Mouse (Mus musculus) kidney, embryonic 15.5 days (tissue): ENCODE data around the gene Yjefn3. TPM values are rescaled to one million over a fixed set of nuclear protein-coding genes. Genes with fewer than 3 reads are reported as not detected.

Experiments
- ATAC-seq: fragments of 200-750 bp; cut with Nextera tagmentation; replicated peaks from 2 replicates; pipeline ENCODE4 v1.8.0; 2017; ENCODE audit warnings: moderate TSS enrichment; ENCODE audit not compliant: low FRiP score
- H3K27ac ChIP-seq: fragments of 300-500 bp; sonication (generic); 2 replicates; pipeline ENCODE4 v1.5.1; 2015; ENCODE audit warnings: mild to moderate bottlenecking, inconsistent platforms
- H3K27me3 ChIP-seq: fragments of 300-500 bp; sonication (generic); 2 replicates; pipeline ENCODE4 v1.6.1; 2015; ENCODE audit warnings: inconsistent platforms
- H3K36me3 ChIP-seq: fragments of 300-500 bp; sonication (generic); 2 replicates; pipeline ENCODE4 v1.6.1; 2015; ENCODE audit warnings: inconsistent platforms
- H3K4me1 ChIP-seq: fragments of 300-500 bp; sonication (generic); 2 replicates; pipeline ENCODE4 v1.6.1; 2015; ENCODE audit warnings: inconsistent platforms
- H3K4me2 ChIP-seq: fragments of 300-500 bp; sonication (generic); 2 replicates; pipeline ENCODE4 v1.6.1; 2015; ENCODE audit warnings: moderate library complexity, mild to moderate bottlenecking, inconsistent platforms
- H3K4me3 ChIP-seq: fragments of 300-500 bp; sonication (generic); replicated peaks from 2 replicates; pipeline ENCODE4 v1.5.1; 2015; ENCODE audit warnings: mild to moderate bottlenecking, inconsistent platforms
- H3K9ac ChIP-seq: fragments of 300-500 bp; sonication (generic); 2 replicates; pipeline ENCODE4 v1.6.1; 2015; ENCODE audit warnings: mild to moderate bottlenecking, inconsistent platforms
- H3K9me3 ChIP-seq: fragments of 300-500 bp; sonication (generic); replicated peaks from 2 replicates; pipeline ENCODE4 v1.6.1; 2016; ENCODE audit warnings: inconsistent platforms
- WGBS: fragments of 180-500 bp; shearing (Covaris S2); methylation state at CpG from one replicate; pipeline ENCODE4 v1.1.7; 2015; ENCODE audit warnings: mixed read lengths; 5-methylcytosine and 5-hydroxymethylcytosine counted together
- polyA plus RNA-seq: library from polyadenylated mRNA; unstranded; fragments of >200 nt; fragmentation: Nextera tagmentation; extraction: Ambion mirVana; gene quantifications from 2 replicates; pipeline ENCODE4 v1.2.1, GENCODE M21; 2015

Yjefn3 gene
- polyA plus RNA-seq, 1 experiment from 2014 or later, result 5.2 TPM

DNA sequence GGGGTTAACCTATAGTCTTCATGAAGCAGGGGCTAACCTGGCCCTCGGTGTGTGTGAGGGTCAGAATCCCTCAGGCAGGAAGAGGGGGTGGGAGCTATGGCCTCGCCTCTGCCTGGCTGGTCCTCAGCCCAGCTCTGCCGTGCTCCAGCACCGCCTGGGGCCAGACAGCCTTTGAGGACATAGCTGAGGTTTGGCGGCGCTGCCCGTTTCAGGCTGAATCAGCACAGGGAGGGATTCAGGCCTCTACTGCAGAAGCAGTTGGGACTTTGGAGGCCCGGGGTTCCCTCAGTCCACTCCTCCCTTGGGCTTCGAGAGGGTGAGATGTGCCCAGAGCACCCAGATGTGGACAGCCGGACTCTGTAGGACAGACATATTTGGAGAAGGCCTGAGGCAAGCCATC lies 26.4 kb downstream of the Yjefn3 start:
- peaks cover 47% of the 10 kb centered on the region for H3K27me3 ChIP-seq
- no peak for ATAC-seq
- no peaks in the 10 kb centered on the region for H3K9me3 ChIP-seq
- no peaks in the 10 kb centered on the region for H3K36me3 ChIP-seq
- H3K4me3 ChIP-seq, result no peak overlapping the region
- no peak overlapping the region for H3K4me2 ChIP-seq
- WGBS, result 46% methylated on average over 10 of the region's 10 CpGs
- no peak overlapping the region for H3K27ac ChIP-seq
- no peak overlapping the region for H3K9ac ChIP-seq
- peaks cover 8% of the 10 kb centered on the region for H3K4me1 ChIP-seq

DNA sequence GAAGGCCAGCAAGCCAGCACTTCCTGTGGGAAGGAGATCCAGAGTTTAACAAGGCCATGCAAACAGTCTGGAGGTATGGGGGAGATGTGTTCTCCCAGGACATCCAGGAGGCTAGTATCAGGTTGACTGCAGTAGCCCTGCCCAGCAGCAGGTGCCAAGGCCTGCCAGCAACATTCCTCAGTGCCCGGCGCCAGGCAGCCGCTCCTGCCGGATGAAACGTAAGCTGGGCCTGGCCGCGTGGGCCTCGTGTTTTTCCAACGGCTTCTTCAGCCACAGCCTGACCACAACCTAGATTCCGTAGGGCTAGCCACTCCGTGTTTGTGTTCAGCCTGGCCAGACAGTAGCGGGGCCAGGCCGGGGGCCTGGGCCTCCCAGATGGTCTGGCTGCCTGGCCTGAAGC lies 27.9 kb downstream of the Yjefn3 start:
- Histone ChIP-seq H3K27me3 (peaks cover 32% of the 10 kb centered on the region), H3K36me3 (no peaks in the 10 kb centered on the region), H3K27ac (no peak overlapping the region), H3K4me1 (0 out of 2 replicates have a peak, but pooled peaks cover 5% of the 10 kb centered on the region), H3K4me3 (no peak overlapping the region), H3K4me2 (no peak overlapping the region), H3K9me3 (no peaks in the 10 kb centered on the region), H3K9ac (0 out of 2 replicates have a peak overlapping the region, but pooled peaks have one; percentile 3)
- ATAC-seq, result 0 out of 2 replicates have a peak, but pooled peaks have one; percentile 15
- 67% methylated on average over 13 of the region's 13 CpGs for WGBS

DNA sequence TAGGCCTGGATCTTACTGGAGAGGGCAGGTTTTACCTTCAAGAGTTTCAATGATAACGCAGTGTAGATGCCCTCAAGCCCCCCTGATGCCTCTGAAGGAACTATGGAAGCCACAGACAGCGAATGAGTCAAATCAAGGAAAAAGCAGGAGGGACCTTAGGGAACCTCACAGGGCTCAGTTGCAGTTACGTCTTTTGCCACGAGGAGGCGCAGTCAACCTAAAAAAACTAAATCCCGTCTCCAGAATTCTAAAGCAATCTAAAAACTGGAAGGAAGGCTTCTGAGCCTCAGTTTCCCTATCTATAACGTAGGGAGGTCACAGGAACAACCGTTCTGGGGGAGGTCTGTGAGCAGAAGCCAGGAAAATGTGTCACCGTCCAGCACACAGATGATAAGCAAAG lies 28.4 kb downstream of the Yjefn3 start:
- Histone ChIP-seq H3K27ac (no peak overlapping the region), H3K4me3 (no peak overlapping the region), H3K36me3 (no peaks in the 10 kb centered on the region), H3K9me3 (no peaks in the 10 kb centered on the region), H3K27me3 (peaks cover 27% of the 10 kb centered on the region), H3K4me2 (no peak overlapping the region), H3K4me1 (0 out of 2 replicates have a peak, but pooled peaks cover 5% of the 10 kb centered on the region), H3K9ac (no peak overlapping the region)
- WGBS, result 13% methylated on average over 9 of the region's 9 CpGs
- ATAC-seq, result no peak

DNA sequence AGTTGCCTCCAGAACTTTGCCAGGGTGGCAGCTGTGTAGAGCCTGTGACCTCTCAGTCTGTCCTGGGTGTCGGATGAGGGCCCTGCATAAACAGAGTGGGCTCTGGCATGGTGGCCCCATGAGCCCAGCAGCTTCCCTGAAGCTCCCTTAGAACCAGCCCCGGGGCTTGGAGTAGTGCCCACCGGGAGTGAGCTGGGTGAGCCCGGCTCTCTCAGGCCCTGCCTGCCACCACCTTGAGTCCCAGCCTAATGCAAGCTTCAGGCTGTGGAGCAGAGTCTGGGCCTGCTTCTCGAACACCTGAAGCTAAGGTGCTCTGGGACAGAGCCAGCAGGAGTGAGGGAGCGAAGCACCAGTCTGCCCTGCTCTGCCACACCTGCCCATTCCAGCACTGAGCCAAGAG lies 31.6 kb downstream of the Yjefn3 start:
- 83% methylated on average over 6 of the region's 6 CpGs for WGBS
- H3K27ac ChIP-seq, result no peak overlapping the region

DNA sequence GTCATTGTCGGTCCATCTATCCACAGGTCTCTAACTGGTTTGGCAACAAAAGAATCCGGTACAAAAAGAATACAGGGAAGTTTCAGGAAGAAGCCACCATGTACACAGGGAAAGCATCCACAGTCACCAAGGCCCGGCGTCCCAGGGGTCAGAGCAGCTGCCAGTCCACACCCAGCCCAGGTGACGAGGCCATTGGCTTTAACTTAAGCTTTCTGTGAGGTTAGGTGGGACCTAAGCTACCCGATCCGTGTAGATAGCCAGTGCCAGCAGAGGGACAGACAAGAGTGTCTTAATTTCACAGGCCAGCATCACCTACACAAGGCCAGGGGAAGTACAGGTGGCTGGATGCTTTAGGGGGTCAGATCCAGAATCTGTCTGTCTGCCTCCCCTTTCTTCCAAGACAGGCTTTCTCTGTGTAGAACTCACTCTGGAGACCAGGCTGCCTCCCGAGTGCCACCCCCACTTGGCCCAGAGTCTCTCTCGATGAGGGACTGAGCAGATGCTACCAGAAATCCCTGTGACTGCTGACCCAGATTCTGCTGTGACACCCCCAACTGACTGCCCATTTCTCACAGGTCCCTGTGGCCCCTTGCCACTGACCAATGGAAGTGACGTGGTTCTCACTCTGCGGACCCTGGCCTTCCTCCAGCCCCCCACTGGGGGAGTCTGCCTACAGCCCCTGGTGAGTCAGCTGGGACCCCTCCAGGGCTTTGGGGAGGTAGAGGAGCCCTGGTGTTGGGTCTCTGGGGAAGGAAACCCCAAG lies 32.3 kb downstream of the Yjefn3 start:
- H3K4me1 ChIP-seq, result 0 out of 2 replicates have a peak, but pooled peaks cover 5% of the 10 kb centered on the region
- no peak overlapping the region for H3K27ac ChIP-seq
- 82% methylated on average over 11 of the region's 11 CpGs for WGBS
- ATAC-seq, result no peak
- H3K9ac ChIP-seq, result no peak overlapping the region
- H3K36me3 ChIP-seq, result no peaks in the 10 kb centered on the region
- no peaks in the 10 kb centered on the region for H3K9me3 ChIP-seq
- no peak overlapping the region for H3K4me3 ChIP-seq
- H3K27me3 ChIP-seq, result peaks cover 4% of the 10 kb centered on the region; the same call in 1 of the 2 replicates
- no peak overlapping the region for H3K4me2 ChIP-seq

More for the DNA sequence above, 31.6 kb downstream of the Yjefn3 start:
- H3K9me3 ChIP-seq, result no peaks in the 10 kb centered on the region
- 0 out of 2 replicates have a peak, but pooled peaks cover 5% of the 10 kb centered on the region for H3K4me1 ChIP-seq
- H3K4me2 ChIP-seq, result no peak overlapping the region
- no peak overlapping the region for H3K9ac ChIP-seq
- no peak overlapping the region for H3K4me3 ChIP-seq
- peaks cover 4% of the 10 kb centered on the region; the same call in 1 of the 2 replicates for H3K27me3 ChIP-seq
- H3K36me3 ChIP-seq, result no peaks in the 10 kb centered on the region
- ATAC-seq, result no peak

DNA sequence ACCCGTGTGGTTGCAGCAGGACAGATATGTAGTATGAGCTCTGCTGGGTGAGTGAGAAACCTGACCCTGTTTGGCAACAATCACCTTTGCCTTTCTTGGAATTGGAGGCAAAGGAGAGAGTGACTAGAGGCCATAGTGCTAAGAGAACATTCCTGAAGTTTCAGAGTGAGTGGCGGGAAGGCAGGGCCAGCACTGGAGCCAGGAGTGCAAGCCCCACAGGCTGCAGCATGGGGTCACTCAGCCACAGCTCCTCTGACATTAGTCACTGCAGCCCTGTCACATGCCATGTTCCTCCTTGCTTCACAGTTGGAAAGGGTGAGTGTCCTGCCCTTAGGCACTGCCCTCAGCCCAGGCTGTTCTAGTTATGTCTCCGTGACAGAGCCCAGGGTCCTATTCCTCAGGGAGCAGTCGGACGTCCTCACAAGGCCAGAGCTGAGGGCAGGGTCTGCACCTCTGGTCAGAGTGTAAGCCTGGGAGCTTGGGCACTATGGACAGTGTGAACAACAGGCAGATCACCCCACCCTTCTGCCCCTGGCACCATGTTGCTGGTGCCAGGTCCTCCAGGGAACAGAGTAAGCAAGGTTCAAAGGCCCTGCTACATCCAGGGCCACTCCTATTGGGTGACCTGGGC lies 34.7 kb downstream of the Yjefn3 start:
- H3K4me1 ChIP-seq, result no peaks in the 10 kb centered on the region
- WGBS, result 68% methylated on average over 5 of the region's 5 CpGs
- no peak for ATAC-seq

DNA sequence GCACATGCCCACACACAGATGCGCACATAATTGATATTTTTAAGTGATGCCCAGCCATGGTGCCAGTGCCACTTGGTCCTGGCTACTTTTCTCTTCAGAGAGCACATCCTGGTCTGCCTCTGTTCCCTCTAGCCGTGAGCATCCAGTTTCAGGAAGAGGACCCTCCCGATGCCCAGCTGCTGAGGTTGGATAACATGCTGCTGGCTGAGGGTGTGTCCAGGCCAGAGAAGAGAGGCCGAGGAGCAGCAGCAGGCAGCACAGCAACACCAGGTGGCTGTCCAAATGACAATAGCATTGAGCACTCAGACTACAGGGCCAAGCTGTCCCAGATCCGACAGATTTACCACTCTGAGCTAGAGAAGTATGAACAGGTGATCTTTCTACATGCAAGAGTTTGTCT lies 38.3 kb downstream of the Yjefn3 start:
- no peaks in the 10 kb centered on the region for H3K4me1 ChIP-seq
- no peak overlapping the region for H3K9ac ChIP-seq
- WGBS, result 52% methylated on average over 5 of the region's 5 CpGs
- no peaks in the 10 kb centered on the region for H3K36me3 ChIP-seq
- H3K27me3 ChIP-seq, result no peaks in the 10 kb centered on the region
- H3K4me3 ChIP-seq, result no peak overlapping the region
- H3K4me2 ChIP-seq, result no peak overlapping the region
- no peak for ATAC-seq
- H3K27ac ChIP-seq, result no peak overlapping the region
- H3K9me3 ChIP-seq, result no peaks in the 10 kb centered on the region

More for the DNA sequence above, 34.7 kb downstream of the Yjefn3 start:
- H3K36me3 ChIP-seq, result no peaks in the 10 kb centered on the region
- no peak overlapping the region for H3K27ac ChIP-seq
- no peak overlapping the region for H3K4me3 ChIP-seq
- H3K9me3 ChIP-seq, result no peaks in the 10 kb centered on the region
- no peak overlapping the region for H3K4me2 ChIP-seq
- H3K27me3 ChIP-seq, result no peaks in the 10 kb centered on the region
- H3K9ac ChIP-seq, result no peak overlapping the region

DNA sequence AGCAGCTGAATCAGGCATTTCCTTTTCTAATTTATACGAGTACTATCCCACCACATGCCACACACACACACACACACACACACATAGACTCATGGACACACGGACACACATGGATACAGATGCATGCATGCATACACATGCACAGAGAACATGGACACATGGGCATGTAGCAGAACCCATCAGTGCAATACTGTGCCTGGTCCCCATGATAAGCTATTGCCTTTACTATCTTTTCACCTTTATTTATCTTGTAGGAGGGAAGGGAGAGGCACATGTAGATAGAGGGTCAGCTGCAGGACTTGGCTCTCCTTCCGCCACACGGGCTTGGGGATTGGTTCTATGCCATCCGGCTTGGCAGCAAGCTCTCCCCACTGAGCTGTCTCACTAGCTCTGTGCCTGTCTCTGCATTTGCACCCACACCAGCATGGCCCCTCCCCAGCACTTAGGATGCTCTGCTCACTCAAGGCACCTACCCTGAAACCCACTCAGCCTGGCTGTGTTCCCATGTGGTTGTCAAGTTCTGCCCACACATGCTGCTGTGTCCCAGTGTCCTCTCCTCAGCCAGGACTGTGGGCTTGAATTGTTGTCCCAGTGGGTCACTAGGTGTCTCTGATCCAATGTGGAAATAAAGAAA lies 39.0 kb downstream of the Yjefn3 start:
- ATAC-seq, result no peak
- H3K4me3 ChIP-seq, result no peak overlapping the region
- no peak overlapping the region for H3K9ac ChIP-seq
- no peaks in the 10 kb centered on the region for H3K36me3 ChIP-seq
- WGBS, result 85% methylated on average over 5 of the region's 5 CpGs
- H3K27me3 ChIP-seq, result no peaks in the 10 kb centered on the region
- H3K27ac ChIP-seq, result no peak overlapping the region
- no peaks in the 10 kb centered on the region for H3K9me3 ChIP-seq
- no peak overlapping the region for H3K4me2 ChIP-seq
- H3K4me1 ChIP-seq, result no peaks in the 10 kb centered on the region

DNA sequence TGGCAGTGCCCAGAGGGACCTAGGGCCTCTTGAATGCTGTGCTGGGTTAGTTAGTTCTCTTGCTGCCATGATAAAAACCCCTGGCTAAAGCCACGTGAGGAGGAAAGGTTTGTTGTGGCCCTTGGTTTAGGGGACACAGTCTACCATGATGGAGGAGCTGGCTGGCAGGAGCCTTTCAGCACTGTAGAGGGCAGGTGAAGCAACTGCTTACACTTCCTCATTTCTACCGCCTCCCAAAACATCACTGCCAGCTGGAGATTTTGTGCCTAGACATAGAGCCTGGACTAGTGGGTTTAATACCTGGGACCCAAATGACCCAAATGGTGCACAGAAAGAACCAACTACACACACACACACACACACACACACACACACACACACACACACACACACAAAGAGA lies 41.3 kb downstream of the Yjefn3 start:
- H3K27ac ChIP-seq, result no peak overlapping the region
- H3K4me3 ChIP-seq, result no peak overlapping the region
- H3K9me3 ChIP-seq, result no peaks in the 10 kb centered on the region
- no peak for ATAC-seq
- no peak overlapping the region for H3K9ac ChIP-seq
- H3K4me2 ChIP-seq, result no peak overlapping the region
- H3K36me3 ChIP-seq, result no peaks in the 10 kb centered on the region
- no peaks in the 10 kb centered on the region for H3K4me1 ChIP-seq
- H3K27me3 ChIP-seq, result no peaks in the 10 kb centered on the region
- WGBS, result 71% methylated on average over 2 of the region's 2 CpGs

DNA sequence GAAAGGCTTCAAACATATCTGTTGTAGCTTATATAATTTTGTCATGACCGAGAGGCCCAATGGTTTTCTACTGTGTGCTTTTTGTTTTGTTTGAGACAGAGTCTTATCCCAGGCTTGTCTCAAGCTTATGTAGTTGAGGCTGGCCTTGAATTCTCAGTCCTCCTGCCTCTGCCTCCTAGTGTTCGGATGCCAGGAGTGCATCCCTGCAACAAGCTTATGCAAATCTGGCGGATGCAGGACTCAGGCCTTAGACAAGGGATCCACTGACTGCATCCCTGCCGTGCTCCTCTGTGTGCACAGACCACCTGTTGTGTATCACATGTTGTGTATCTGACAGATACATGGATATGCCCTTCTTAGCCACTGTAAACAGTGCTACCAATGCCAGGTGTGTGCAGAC lies 41.7 kb downstream of the Yjefn3 start:
- 60% methylated on average over 4 of the region's 4 CpGs for WGBS
- H3K4me1 ChIP-seq, result no peaks in the 10 kb centered on the region
- H3K27me3 ChIP-seq, result no peaks in the 10 kb centered on the region
- H3K4me3 ChIP-seq, result no peak overlapping the region
- no peak overlapping the region for H3K27ac ChIP-seq
- H3K4me2 ChIP-seq, result no peak overlapping the region
- H3K36me3 ChIP-seq, result no peaks in the 10 kb centered on the region
- no peaks in the 10 kb centered on the region for H3K9me3 ChIP-seq
- no peak for ATAC-seq
- H3K9ac ChIP-seq, result no peak overlapping the region

DNA sequence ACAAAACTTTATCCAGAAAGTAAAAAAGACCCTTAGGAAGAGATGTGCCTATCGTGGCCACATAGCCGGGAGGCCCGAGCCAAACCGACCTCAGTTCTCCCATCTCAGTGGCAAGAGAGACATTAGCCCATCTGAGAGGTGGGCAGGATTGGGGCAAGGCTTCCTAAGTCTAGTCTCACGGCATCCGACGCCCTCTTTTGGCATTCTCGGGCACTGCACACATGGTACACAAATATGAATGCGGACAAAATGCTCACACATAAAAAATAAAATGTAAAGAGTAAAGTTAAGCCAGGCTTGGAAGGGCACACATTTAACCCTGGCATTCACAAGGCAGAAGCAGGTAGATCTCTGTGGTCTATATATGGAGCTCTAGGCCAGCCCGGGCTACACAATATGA lies 48.6 kb downstream of the Yjefn3 start:
- Histone ChIP-seq H3K9me3 (no peaks in the 10 kb centered on the region), H3K4me3 (no peak overlapping the region), H3K4me2 (no peak overlapping the region), H3K9ac (no peak overlapping the region), H3K27me3 (no peaks in the 10 kb centered on the region), H3K4me1 (no peaks in the 10 kb centered on the region), H3K27ac (no peak overlapping the region), H3K36me3 (no peaks in the 10 kb centered on the region)
- ATAC-seq, result no peak
- 91% methylated on average over 10 of the region's 10 CpGs for WGBS

DNA sequence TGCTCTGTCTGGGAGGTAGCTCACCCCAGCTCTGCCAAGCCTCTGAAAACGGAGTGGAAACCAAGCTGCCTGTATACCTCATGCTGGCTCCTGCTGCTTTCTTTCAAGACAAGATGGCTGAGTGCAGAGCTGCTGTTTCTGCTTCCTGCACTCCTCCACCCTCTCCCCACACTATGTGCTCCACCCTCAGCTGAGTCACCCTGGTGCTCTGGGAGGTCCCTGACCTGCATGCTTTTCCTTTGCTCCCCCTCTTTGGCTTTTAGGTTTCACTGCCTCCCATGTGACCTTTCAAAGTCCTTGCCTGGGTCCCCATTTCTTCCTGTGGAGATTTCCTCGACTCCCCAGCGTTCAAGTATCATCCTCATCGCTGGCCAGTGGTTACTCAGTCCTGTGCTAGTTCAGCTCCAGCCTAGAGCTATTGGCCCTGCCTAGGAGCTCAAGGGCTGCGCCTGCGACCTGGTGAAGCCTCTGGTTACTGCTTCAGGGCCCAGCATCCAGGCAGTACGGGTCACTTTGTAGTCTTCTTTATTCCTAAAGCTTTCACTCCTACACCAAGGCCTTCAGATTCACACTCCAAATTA lies 51.5 kb downstream of the Yjefn3 start:
- Histone ChIP-seq H3K27me3 (no peaks in the 10 kb centered on the region), H3K4me3 (no peak overlapping the region), H3K9ac (no peak overlapping the region), H3K27ac (no peak overlapping the region), H3K9me3 (no peaks in the 10 kb centered on the region), H3K4me2 (no peak overlapping the region), H3K36me3 (no peaks in the 10 kb centered on the region), H3K4me1 (no peaks in the 10 kb centered on the region)
- ATAC-seq, result no peak
- 73% methylated on average over 7 of the region's 7 CpGs for WGBS
